Mouse (Mus musculus): ENCODE measurements around the gene Plekhh3.
"Not testable (repeated sequence)": the region's sequence is repeated elsewhere in the genome, so short reads cannot be mapped to it uniquely, and the experiment has no call there.

Plekhh3 gene

DNA sequence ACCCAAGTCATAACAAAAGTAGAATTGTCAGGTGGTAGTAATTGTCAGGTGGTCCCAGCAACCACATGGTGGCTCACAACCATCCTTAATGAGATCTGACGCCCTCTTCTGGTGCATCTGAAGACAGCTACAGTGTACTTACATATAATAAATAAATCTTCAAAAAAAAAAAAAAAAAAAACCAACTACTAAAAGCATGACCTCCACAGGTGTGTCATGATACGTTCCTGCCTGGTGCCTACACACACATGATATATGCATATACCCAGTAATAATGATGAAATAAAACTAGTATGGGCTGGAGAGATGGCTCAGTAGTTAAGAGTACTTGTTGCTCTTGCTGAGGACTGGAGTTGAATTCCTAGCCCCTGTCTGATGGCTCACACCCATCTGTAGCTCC lies 20.1 kb downstream of the Plekhh3 start:
- ATAC-seq (ENCODE audit: low TSS enrichment): no peak

DNA sequence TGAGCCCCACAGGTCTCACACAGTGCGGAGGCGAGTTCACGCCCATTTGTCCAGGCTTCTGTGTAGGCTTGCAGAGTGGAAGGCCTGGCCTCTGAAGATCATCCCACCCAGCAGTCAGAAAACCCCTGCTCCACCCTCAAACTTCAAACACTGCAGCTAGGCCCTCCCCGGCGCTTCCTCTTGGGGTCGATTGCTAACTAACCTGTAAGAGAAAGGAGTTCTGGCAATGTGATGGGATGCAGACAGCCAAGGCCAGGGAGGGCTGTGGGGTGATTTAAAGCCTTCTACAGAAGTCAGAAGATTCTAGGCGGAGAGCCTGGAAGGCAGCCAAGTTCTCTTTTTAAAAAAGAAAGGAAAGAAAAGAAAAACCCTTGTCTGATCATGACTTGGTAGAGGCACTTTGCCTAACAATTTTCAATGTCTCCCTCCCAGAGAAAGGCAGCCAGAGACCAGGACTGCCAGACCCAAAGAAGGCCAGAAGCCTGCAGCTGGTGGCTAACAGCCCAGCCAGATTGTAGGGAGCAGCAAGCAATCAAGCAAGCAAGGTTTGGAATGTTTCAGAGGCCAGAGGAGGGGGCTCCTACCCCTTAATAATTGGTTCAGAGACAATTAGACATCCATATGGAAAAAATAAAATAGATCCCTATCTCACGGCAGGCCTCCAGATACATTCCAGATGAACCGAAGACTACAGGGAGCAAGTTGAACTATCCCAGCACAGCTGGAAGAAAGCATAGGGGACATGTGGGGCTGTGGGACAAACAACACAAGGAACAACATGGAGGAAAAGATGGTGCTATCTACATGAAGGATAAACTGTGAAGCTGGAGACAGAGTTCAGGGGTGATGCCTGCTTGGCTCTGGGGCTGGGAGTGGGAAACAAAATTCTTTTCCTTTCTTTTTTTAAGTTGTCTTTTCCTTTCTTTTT lies 21.7 kb downstream of the Plekhh3 start:
- no peak for ATAC-seq (ENCODE audit: low TSS enrichment)

DNA sequence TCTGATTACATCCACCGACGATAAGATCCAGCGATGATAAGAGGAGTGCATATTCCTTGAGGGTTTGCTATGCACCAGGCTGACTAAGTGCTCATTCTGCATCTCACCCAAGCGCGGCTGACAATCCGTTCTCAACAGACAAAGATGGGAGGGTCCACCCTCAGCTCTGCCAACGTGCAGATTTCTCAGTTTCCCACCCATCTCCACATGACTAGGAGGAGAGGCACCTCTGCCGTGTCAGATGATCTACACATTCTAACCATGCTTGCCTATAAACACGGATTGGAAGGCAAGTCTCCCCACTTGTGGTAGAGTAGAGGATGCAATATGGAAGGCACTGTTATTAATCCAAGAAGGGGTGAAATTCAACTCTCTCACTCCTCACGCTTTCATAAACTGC lies 22.4 kb downstream of the Plekhh3 start:
- ATAC-seq (ENCODE audit: low TSS enrichment): no peak

DNA sequence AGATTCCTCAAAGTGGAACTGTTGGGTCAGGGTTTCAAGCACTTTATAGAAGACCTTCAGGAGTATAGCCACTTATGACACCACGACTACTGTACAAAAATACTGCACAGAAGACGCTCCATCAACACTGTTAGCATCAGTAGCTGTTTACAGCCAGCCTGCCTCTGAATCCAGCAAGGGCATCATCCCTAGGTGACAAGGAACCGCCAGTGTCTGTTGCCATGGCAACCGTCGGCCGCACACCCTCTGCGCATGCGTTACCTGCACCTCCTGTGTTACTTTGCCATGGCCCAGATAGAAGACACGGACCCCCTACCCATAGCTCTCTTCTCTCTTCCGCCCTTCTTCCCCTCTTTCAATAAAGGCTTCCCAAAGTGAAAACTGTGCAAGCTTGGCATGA lies 24.8 kb downstream of the Plekhh3 start:
- ATAC-seq (ENCODE audit: low TSS enrichment): no peak

DNA sequence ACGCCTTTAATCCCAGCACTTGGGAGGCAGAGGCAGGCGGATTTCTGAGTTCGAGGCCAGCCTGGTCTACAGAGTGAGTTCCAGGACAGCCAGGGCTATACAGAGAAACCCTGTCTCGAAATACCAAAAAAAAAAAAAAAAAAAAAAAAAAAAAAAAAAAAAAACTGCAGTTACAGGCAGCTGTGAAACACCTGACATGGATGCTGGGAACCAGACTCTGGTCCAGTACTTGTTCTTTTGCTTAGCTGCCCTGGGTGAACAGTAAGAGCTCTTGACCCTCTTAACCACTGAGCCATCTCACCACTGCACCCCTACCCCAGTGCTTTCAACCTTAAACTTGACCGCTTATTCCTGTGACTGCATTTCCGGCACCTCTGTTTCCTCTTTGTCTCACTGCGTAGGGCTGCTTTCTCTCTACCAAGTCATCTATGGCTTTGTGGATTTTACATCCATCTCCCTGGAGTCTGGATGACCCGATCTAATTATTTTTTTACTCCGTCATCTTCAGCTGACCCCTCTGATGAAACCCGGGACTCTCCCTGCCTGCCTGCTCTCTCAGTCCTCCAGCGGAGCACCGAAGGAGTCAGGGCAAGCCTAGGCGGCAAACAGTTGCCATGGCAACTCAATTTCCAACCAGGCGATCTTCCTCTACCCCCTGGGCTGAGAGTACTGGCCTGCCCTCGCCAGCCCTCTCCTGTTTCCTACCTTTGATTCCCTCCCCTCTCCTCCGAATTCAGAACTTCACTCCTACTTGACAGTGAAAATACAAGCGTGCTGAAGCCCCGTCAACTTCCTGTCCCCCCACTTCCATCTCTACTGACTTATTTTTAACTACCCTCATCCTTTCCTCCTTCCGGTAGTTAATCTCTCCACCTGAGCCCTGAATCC lies 27.6 kb downstream of the Plekhh3 start:
- ATAC-seq (ENCODE audit: low TSS enrichment): peak; percentile 47; the same call in 1 of the 2 replicates

DNA sequence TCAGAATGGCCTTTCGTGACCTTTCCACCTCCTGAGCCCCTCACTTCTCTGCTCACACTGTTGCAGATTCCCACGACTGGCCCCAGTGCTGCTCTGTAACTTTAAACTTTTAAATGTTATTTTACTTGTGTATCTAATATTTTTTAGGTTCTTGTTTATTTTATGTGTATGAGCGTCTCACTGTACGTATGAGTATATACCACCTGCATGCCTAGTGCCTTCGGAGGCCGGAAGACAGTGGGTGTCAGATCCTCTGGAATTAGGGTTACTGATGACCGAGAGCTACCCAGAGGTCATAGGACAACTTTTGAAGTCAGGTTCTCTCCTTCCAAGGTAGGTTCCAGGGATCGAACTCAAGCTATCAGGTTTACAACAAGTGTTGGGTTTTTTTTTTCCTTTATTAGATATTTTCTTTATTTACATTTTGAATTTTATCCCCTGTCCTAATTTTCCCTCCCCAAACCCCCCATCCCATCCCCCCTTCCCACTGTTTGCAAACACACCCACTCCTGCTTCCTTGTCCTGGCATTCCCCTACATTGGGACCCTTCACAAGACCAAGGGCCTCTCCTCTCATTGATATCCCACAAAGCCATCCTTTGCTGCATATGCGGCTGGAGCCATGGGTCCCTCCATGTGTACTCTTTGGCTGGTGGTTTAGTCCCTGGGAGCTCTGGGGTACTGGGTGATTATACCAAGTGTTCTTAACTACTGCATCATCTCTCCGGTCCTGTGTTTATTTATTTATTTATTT lies 28.8 kb downstream of the Plekhh3 start:
- ATAC-seq (ENCODE audit: low TSS enrichment): no peak

DNA sequence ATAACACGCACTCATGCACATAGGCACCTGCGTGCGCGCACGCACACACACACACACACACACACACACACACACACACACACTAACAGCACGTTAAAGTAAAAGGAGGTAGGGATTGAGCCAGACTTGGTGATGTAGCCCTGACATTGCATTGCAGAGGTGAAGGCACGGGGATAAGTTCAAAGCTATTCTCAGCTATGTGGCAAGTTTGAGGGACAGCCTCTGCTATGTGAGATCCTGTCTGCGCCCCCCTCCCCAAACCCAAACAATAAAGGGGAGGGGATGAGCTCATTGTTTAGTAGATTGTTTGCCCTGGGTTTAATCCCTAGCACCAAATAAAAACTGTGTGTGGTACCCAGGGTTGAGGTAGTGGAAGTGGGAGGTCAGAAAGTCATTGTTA lies 30.1 kb downstream of the Plekhh3 start:
- no peak for ATAC-seq (ENCODE audit: low TSS enrichment)

DNA sequence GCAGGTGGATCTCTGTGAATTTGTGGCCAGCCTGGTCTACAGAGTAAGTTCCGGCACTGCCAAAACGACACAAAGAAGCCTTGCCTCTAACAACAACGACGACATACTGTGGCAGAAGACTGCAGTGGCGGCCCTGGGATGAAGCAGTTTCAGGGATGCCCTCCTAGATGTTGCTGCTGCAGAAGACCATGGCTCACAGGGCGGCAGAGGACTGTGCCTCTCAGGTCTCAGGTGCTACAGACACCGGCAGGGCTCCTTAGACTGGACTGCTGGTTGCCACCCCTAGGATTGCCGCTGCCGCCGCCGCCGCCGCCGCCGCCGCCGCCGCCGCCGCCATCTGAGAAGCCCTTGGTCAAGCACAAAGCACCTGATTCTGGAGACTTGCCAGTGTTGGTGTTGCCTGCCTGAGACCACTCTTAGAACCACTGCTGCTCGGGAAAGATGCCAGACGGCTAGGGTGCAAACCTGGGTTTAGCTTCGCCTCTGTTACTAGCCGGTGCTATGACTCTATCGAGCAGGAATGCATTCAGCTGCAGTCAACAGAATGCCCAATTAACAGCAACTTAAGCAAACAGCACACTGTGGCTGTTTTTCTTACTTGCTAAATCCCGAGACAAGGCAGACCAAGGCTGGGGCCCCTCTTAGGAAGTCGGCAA lies 30.9 kb downstream of the Plekhh3 start:
- peak; percentile 44; the same call in 1 of the 2 replicates for ATAC-seq (ENCODE audit: low TSS enrichment)

DNA sequence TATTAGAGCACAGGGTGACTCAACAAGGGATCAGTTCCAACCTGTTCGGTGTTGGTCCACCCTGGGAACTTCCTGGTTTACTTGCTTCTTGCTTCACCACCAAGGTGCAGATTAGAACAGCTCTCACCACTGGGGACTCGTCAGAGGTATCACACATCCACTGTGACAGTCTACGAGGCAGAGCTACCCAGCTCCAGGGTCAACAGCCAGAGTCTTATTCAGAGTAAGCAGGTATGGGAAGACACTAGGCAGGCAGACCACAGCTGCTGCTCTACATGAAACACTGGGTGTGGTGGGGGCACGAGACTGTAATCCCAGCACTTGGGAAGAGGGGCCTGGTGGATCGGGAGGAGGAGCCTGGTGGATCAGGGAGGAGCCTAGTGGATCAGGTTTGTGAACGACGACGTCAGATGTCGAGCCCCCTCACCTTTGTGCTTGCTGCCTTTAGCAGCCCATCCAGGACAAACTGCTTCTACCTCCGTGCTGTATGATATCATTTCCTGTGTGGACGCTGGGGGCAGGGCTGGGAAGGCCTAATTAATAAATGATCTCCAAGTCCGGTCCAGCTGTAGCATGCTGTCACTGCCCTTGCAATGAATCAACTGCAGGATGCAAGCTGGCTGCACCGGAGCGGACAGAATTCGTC lies 32.5 kb downstream of the Plekhh3 start:
- ATAC-seq (ENCODE audit: low TSS enrichment): no peak

DNA sequence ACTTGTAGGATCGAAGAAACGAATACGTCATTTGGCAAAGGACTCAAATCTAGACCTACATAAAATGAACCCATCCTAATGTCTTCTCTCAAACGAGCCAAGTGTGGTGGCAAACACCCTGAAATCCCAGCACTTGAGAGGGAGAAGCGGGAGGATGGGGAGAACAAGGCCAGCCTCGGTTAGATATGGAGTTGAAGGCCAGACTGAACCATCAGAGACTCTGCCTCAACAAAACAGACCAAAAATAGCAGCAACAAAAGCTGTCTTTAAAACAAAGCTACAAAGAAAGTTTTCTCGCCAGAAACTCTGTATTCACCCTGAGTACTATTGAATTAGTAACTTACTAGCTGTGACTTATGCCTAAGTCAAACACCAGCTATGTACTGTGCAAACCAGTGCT lies 34.2 kb downstream of the Plekhh3 start:
- no peak for ATAC-seq (ENCODE audit: low TSS enrichment)

DNA sequence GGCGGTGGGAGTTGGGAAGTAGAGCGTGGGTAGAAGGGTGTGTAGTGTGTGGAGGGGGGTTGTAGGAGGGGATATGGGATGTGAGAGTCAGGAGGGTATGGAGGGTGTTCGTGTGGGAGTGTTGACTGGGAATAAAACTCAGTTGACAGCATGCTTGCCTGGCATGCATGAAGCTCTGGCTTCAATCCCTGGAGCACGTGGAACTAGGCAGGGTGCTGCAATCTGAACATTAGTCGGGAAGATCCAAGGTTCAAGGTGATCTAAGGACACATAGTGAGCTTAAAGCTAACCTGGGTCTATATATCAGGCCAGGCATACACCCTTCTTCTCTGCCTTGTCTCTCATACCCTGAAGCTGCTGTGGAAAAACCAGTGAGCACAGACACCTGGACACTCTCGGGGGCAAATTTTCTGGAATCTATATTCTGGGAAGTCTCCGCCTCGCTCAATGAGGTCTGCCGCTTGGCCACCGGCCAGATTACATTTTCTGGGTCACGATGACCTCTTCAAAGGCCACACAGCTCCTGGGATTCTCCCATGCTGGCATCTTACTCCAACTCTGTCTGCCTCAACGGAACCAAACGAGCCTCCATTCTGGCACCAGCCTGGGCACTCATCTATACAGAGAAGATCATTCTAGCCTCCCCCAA lies 36.8 kb downstream of the Plekhh3 start:
- no peak for ATAC-seq (ENCODE audit: low TSS enrichment)

DNA sequence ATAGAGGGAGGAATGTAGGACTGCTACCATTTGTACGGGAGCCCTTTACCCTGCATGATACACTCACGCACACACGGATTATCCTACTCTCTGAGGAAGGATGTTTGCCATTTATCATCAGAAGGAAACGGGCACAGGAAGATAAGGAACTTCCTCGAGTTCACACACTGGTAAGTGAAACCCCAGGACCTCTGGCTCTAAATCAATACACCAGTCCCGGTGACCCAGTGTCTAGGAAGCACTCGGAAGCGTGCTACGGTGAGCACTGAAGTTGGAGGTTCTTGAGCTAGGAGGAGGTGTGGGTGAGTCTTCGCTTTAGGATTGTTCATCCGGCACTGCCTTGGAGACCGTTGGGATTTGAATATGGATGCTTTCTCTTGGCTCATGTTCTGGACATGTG lies 38.1 kb downstream of the Plekhh3 start:
- no peak for ATAC-seq (ENCODE audit: low TSS enrichment)

DNA sequence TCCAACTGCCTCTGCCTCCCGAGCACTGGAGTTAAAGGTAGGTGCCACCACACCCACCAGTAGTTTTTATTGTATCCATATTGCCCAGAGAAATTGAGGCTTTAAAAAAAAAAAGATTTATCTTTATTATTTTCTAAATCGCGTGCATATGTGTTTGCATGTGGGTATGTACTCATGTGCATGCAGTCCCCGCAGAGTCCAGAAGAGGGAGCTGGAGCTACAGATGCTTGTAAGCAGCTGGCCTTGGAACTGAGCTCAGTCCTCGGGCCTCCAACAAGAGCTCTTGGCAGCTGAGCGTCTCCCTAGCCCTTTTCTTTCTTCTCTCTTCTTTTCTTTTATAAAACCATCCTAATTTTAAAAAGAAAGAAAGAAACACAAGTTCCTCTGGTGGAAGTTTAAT lies 39.5 kb downstream of the Plekhh3 start:
- ATAC-seq (ENCODE audit: low TSS enrichment): no peak

DNA sequence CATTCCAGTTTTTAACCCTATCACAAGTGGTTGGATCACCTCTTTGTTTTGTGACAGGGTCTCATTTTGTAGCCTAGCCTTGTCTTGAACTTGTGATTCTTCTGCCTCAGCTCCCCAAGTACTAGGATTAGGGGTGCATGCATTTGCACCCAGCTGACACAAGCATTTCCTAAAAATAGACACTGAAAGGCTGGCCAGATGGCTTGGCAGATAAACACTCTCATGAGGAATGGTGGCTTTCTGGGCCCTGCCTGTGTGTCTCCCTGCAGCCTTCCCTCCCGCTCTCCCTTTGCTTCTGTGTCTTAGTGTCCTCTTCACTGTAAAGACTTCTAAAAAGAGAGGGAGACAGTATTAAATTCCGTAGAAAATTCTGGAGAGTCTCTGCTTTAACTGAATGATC lies 40.0 kb downstream of the Plekhh3 start:
- no peak for ATAC-seq (ENCODE audit: low TSS enrichment)

DNA sequence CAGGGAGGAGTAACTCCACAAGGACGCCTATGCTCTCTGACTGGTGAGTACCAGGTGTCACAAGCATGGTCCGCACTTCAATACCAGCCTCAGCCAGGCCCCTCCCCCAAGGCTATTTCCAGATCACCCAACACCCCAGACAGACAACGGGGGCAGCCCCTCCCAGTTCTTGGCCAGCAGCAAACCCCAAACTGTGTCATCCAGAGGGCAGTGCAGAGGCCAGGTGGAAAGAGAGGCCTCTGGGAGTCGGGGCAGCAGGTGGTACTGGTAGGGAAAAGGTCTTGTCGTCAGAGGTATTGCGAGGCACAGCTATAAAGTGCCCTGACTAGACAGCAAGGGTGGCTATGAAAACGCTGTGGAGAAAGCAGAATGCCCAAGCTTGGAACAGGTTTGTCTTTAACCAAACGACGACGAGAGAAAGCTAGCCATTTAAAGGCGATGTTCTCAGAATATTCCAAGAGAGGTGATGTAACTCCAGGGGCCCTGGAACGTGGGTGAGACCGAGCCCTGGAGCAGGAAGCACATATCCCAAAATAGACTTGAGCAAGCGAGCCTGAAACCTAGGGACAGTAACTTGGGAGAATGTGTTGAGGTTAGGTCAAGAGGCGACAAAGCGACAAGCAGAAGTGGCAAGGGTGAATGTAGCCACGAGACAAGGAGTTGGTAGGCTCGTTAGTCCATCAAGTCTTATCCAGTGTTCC lies 40.9 kb downstream of the Plekhh3 start:
- ATAC-seq (ENCODE audit: low TSS enrichment): no peak; the same call in 1 of the 2 replicates

DNA sequence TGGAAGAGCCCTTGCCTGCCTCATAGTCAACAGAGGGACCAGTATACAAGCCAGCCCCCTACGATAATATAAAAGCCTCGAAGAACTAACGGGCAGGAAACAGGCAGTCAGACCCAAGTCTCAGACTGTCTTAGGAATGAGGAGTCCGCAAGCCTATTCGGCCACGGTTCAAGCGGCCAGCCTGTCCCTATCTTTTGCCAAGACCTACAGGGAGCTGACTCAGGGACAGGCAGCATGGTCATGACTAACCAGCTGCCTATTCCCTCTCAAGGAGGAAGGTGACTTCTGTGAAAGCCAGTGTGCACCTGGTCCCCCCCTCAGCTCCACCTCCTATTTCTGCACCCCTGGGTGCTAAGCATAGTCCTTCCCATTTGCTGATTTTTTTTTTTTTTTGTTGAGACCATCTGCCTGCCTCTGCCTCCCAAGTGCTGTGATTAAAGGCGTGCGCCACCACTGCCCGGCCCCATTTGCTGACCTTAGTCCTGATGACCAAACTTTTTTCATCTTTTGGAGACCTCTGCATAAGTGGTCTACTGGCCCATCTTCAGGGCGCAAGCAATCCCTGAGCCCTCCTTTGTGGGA lies 42.1 kb downstream of the Plekhh3 start:
- ATAC-seq (ENCODE audit: low TSS enrichment): no peak

DNA sequence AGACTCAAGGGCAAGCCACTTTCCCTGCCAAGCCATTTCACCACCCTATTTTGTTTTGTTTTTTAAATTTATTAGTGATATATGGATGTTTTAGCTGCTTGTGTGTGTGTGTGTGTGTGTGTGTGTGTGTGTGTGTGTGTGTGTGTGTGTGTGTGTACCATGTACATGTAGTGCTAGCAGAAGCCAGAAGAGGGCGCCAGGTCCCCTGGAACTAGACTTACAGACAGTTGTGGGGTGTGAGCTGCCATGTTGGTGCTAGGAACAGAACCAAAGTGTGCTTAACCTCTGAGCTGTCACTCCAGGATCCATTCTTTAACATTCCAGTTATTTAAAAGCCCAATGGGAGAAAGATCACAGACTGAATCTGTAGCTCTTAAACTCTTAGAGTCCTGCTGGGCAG lies 44.1 kb downstream of the Plekhh3 start:
- ATAC-seq (ENCODE audit: low TSS enrichment): no peak

DNA sequence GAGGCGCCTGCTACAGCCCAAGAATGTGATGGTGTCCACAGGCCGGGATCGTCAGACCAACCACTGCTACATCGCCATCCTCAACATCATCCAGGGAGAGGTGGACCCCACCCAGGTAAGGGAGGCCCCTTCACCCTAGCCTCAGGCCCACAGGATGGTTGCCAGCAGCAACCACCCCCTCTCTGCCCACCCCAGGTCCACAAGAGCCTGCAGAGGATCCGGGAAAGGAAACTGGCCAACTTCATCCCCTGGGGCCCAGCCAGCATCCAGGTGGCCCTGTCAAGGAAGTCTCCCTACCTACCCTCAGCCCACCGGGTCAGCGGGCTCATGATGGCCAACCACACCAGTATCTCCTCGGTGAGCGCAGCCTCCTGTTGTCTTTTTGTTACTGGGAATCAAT lies 46.1 kb downstream of the Plekhh3 start:
- not testable (repeated sequence) for ATAC-seq (ENCODE audit: low TSS enrichment)

DNA sequence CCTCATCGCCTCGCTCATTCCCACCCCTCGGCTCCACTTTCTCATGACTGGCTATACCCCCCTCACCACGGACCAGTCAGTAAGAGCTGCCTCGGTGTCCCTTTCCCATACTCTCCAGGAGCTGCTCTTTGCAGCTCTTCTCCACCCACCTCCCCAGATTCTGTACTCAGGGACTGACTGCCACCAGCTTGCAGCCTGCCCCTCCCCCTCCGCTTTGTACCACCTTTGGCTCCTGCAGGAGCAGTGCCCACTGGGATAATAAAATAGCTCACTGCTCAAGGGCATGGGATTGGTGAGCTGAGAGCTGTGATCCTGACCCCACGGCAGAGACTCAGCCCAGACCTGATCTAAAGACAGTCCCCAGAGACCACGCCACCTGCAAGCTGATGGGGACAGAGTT lies 46.7 kb downstream of the Plekhh3 start:
- not testable (repeated sequence) for ATAC-seq (ENCODE audit: low TSS enrichment)
